Mouse (Mus musculus) gastrocnemius, postnatal 14 days (tissue): ENCODE data around the gene Hrasls5. TPM values are rescaled to one million over a fixed set of nuclear protein-coding genes. Genes with fewer than 3 reads are reported as not detected.

Source experiments
- DNase-seq: peaks from one replicate; pipeline ENCODE4 v3.0.0; 2021; ENCODE audit warnings: mixed read lengths
- intact Hi-C: fragments of 180-260 bp; cut with DNase I; formaldehyde crosslinking; loops from one replicate; pipeline ENCODE4 v1.15.1; 2025; ENCODE audit warnings: low total_unique reads
- total RNA-seq, 2 experiments: library from RNA; stranded (reverse); gene quantifications; 2 replicates each; pipeline ENCODE4 v1.2.3; 2021

Gene Hrasls5
- total RNA-seq, 2 experiments from 2014 or later = not detected

DNA sequence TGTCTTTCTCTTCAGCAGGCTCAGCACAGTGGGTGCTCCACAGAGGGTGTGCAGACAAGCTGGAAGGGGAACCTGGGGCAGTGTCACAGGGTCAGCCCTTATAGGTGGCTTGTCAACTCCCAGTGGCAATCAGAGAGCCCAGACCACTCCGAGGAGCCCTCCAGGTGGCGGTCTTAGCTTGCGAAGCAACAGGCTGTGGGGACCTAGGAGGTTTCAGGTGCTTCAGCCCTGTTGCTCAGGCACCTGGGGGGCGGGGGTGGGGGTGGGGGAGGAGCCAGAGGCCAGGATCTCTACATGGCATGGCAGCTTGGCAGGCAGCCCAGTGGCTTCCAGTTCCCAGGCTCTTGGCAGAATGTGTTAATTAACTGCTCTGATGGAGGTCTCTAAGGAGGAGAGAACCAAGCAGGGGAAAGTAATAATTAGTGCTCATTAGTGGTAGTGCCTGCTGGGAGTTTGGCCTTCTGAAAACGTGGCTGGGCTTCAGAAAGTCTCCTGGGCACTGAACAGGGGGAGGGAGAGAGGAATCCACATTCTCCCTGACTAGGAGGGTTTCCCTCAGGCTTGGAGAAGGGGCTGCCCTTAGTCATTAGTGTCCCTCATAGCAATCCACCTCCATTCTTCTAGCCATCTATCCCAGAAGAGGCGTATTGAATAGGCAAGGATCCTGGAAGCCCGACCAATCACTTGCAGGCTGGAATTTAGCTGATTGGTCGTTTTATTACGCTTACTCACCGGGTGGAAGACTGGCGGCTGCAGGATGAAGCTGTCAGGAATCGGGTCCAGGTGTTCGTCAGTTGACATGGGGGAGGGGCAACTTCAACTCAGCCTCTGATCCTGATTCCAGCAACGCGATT lies 6.2 kb upstream of the Hrasls5 start:
- intact Hi-C loops = no loop called here
- DNase-seq = no peak

DNA sequence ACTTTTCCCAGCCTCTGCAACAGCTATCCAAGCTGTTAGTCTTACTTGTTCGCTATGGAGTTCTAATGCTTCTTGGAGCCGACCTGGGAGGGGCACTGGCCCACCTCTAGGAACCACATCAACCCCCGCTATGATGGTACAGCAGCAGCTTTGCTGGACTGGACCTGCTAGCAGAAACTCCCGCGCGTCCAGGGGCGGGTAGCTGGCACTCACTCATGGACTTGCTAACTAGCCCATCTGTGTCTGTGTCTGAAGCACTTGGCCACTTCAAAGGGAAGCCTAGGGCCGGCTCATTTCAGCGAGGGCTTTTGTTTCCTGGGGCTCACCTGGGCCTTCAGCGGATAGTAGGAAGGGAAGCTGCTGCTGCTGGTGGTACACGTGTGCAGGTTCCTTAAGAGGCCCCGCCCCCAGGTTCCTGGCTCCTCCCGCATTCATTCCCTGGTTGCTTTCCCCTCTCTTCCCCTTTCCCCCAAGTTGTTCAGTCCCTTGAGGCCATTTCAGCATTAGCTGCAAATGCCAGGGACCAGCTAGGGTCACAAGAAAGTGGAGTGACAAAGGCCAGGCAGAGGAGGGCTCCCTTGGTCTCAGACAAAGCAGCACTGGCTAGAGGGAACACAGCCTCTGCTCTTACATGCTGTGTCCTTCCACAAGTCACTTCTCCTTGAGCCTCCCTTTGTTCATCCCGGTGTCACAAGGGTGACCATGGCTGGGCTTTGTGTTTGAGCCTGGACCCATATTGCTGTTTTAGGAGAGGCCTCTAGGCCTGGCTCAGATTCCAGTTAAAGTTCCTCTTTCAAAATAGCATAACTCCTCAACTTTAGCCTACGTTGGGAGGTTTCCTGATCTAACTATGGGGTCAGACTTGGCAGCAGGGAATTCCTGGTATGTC lies 5.3 kb upstream of the Hrasls5 start, which contains the start of gene Lgals12:
Gene Lgals12, minus strand, starts transcription at position 393 of the 889 bp plus-strand sequence.
- DNase-seq = no peak
- intact Hi-C loops = no loop called here

GRCm38 (mm10) chr19:7607690-7608201 lies 4.6 kb upstream of the Hrasls5 start:
- DNase-seq = no peak
- intact Hi-C loops = no loop called here

- intact Hi-C loops = no loop called here
- DNase-seq = no peak
Measured at GRCm38 (mm10) chr19:7613151-7613550, 810 bp downstream of the Hrasls5 start.

DNA sequence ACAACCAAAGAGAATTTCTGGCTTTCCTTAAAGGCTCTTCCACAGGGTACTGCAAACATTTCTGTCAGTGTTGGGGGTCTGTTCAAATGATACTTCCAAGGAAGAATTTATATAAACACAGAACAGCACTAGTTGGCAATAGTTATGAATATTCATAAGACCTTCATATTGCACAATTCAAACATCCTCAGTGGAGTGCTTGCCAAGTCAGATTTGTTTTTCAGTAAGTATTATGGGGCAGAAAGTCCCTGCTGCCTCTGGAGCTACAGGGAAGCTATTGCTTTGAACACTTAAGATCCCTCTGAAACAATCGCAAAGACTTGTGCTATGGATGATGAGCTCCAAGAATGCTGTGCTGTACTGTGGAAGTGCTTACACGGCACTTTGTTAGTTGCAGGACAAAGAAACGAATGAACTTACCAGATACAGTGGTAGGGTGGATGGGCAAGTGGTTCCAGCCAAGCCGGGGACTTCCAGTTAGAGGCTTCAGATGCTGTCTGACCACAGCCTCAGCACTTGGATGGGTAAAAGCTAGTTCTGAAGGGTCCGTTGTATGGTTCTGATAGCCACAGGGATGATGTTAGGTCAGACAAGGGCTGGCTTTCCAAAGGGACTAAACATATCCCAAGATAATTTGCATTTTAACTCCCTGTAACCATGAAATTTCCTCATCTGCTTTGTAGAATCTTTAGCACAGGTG lies 4.0 kb downstream of the Hrasls5 start:
- DNase-seq = no peak
- intact Hi-C loops = loop anchor here (5.0 kb wide), 1 partner anchor 89 kb away; no protein-coding TSS in a partner anchor

DNA sequence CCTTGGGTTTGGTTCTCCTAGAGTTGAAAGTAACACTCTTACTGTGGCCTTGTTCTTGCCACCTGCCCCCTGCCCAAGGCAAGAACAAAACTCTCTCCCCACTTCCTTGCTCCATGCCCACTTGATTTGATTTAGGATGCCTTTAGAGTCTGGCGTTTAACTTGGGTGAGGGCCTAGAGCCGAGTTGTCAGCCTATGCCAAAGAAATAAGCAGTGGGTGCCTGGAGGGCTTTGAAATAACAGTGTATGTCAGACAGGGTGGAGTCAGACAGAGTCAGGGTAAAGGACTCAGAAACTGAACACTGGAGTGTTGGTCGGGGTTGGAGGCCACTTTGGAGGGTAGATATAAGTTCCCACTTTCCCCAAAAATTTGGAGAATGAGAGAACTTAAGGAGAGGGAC lies 4.7 kb downstream of the Hrasls5 start:
- intact Hi-C loops = loop anchor here (5.0 kb wide), 1 partner anchor 90 kb away; no protein-coding TSS in a partner anchor
- DNase-seq = no peak

DNA sequence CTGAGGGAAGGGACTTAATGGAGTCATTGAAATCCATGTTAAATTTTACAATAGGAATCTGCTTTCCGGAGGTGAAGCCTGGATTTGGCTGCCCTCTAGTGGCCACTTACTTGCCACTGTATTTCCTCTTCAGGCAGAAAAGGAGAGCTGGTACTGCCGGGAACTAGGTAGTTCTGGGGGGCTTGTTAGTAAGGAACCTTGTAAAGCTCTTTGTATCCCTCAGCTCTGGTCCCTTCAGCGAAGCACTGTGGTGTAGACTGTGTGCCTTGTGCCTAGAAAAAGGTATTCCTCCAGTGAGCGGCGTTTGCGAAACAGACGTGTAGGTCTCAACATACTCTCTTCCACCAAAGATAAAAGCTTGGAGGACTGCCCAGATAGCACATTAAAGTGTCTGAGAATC lies 5.4 kb downstream of the Hrasls5 start:
- intact Hi-C loops = loop anchor here (5.0 kb wide), 1 partner anchor 90 kb away; no protein-coding TSS in a partner anchor
- peak; percentile 36 for DNase-seq

- intact Hi-C loops = no loop called here
Measured at GRCm38 (mm10) chr19:7633021-7633420, 20.7 kb downstream of the Hrasls5 start.

DNA sequence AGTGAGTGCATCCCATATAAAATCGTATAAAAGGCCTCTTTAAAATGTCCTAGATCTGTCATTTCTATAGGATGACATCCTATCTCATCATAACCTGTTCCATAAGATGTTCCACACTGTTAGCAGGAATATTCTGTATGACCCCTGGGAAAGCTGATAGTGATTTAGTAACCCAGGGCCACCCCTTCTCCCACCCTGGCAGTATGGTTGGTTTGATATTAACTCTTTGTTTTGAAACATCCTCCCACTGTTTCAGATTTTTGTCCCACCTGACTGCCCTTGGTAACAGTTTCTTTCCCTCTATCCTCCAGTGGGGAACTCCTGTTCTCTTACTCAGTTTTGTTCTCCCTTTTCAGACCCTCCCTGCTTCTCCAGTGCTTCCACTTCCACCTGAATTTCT lies 21.4 kb downstream of the Hrasls5 start:
- intact Hi-C loops = no loop called here

More at GRCm38 (mm10) chr19:7633021-7633420, 20.7 kb downstream of the Hrasls5 start:
- no peak for DNase-seq

GRCm38 (mm10) chr19:7648913-7649666 lies 36.7 kb downstream of the Hrasls5 start:
- intact Hi-C loops = no loop called here

More for the DNA sequence above, 21.4 kb downstream of the Hrasls5 start:
- no peak for DNase-seq

GRCm38 (mm10) chr19:7672033-7672432 lies 59.7 kb downstream of the Hrasls5 start:
- intact Hi-C loops = no loop called here

More at GRCm38 (mm10) chr19:7648913-7649666, 36.7 kb downstream of the Hrasls5 start:
- DNase-seq = no peak

GRCm38 (mm10) chr19:7687988-7688387 lies 75.6 kb downstream of the Hrasls5 start:
- no peak for DNase-seq
- intact Hi-C loops = no loop called here

More at GRCm38 (mm10) chr19:7672033-7672432, 59.7 kb downstream of the Hrasls5 start:
- DNase-seq = no peak

Other genes starting within 250 kb of the Hrasls5 start
- 1 to 10 TPM; 9.4 to 9.5 TPM for gene Spindoc, start 229.5 kb upstream of the Hrasls5 start, total RNA-seq
- gene 2700081O15Rik, start 194.9 kb upstream of the Hrasls5 start, total RNA-seq = 10 to 100 TPM; 10.7 to 11.4 TPM
- 10 to 100 TPM; 37.1 to 40.6 TPM for gene Rtn3, start 129.3 kb upstream of the Hrasls5 start, total RNA-seq
- 10 to 100 TPM; 15.4 to 16.0 TPM for gene Atl3, start 118.5 kb upstream of the Hrasls5 start, total RNA-seq
- 10 to 100 TPM; 55.0 to 57.6 TPM for gene Pla2g16, start 55.1 kb upstream of the Hrasls5 start, total RNA-seq
- gene Lgals12, start 5.3 kb upstream of the Hrasls5 start, total RNA-seq = under 1 TPM; 0.13 to 0.33 TPM
- gene Slc22a19, start 98.8 kb downstream of the Hrasls5 start, total RNA-seq = not detected
- not detected for gene Slc22a26, start 190.1 kb downstream of the Hrasls5 start, total RNA-seq